Mouse (Mus musculus): ENCODE results near the gene Mcfd2.

The Mcfd2 gene

DNA sequence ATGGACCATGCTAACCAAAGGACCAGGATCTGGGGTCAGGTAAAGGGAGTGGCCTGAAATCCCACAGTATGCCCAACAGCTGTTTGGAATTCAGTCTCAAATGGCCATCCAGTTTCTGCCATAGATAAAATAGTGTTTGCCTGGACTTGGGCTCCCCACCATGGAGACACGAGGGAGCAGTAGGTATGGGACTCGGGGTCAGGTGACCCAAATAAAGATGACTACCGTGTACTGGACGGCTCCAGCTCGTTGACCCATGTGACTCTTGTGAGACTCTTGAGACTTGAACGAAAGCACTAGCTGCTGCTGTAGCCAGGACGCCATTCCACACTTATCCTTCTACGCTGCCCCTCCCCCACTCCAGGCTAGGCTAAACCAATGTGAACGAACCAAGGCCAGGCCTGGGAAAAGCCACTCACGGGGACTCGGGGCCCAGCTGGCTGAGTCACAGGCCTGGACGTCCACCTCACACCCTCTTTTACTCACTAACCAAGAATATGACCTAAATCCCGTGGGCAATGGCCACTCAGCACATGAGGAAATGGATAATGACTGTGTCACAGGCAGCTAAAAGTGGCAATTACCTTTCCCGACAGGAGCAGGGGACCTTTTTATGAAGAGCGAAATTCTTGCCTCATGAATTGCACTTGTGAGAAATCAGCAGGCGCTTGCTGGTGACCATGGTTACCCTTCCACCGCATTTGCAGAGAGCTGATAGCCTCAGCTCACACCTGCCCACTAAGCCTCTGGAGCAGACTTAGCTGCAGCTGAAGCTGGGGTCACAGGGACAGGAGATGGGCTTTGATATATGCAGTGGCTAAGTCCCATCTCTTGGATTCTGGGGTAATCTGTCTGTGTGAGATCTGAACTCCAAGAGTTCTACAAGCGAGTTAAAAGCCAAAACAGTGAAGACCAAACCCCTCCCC lies 28.7 kb downstream of the Mcfd2 start:
- DNase-seq: peak; percentile 47

GRCm38 (mm10) chr17:87235019-87235418 lies 30.7 kb downstream of the Mcfd2 start:
- no peak for DNase-seq

DNA sequence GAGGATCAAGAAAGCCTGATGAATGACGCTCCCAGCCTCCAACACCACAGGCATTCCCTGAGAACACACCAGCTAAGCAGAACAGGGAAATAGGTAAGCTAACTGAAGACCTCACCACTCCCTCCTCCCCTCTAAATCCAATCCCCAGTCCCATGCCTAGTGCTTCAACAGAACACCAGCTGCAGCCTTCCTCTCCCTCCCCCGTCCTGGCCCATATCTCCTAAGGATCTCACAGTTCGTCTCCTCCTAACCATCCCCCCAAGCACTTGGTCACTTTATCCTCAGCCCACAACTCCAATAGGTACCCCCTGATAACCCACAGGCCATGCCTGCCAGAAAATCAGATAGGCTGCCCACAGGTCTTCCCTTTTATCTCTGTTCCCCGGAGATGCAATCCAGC lies 37.9 kb downstream of the Mcfd2 start:
- no peak for DNase-seq

DNA sequence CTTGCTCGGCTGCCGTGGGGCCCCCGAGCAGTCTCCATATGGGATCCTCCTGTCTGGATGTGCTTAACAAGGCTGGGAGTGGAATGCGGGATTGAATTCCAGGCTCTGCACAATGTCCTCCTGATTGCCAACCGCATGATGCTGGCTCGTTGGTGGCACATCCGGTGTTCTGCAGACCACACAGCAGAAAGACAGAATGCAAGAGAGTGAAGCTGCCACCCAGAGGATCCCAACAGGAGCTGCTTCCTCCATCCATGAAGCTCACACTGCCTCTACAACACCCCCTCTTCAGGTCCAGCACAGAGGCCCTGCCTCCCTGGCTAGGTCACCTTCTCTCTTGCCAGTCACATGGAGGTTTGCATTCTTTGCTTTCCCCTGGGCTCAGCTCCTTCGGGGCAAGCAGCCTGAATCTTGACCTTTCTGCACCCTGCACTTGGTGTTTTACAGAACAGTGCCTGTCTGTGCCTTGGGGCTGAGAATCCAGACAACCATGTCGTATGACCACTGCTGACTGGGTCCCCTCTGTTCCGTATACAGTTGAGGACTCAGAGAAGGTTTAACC lies 39.6 kb downstream of the Mcfd2 start:
- no peak for DNase-seq

DNA sequence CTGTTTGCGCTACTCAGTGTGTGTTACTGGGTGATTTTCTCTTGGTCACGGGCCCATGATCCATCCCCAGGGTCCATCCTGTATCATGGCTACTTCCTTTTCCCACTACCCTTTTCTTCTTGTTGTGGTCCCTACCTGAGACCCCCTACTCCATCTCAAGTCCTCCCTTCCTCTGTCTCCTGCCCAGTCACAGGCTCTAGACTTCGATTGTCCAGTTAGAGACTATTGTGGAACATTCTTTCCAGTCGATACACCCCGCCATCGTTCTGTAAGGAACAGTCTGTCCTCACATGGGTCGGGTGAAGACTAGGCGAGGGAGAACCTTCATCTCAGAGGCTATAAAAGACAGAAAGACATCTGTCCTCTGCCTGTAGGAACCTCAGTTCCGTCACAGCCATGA lies 40.4 kb downstream of the Mcfd2 start:
- no peak for DNase-seq

GRCm38 (mm10) chr17:87224461-87224860 lies 41.3 kb downstream of the Mcfd2 start:
- DNase-seq: no peak

- DNase-seq: no peak
Measured at GRCm38 (mm10) chr17:87219456-87219855, 46.3 kb downstream of the Mcfd2 start.

- DNase-seq: no peak
Measured at GRCm38 (mm10) chr17:87214523-87214922, 51.2 kb downstream of the Mcfd2 start.

- no peak for DNase-seq
Measured at GRCm38 (mm10) chr17:87210525-87210924, 55.2 kb downstream of the Mcfd2 start.

DNA sequence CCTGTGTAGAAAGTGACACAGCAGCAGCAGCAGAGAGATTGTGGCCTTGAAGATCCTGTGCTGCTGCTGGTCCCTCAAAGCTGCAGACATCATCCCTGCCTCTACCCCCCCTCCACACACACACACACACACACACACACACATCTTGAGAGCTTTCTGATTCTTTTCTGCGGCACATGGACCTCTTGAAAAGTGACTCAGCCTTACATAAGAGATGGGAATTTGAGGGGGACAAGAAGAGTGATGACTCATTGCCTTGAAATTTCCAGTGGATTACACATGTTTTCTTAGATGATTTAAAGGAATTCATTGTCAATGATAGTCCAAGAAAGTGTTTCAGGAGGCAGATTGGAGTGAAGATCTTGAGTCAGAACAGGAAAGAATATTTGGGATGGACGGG lies 58.9 kb downstream of the Mcfd2 start:
- DNase-seq: no peak

Data from kidney, postnatal 10 days (tissue).